Mouse (Mus musculus) liver, postnatal 0 days (tissue): ENCODE results near the gene Cep112. TPM values are rescaled to one million over a fixed set of nuclear protein-coding genes. Genes with fewer than 3 reads are reported as not detected.
A peak's percentile ranks its signal among the peaks of the same experiment; 100 is the strongest.

ENCODE experiments used
- ATAC-seq: fragments of 200-750 bp; cut with Nextera tagmentation; 2 replicates; pipeline ENCODE4 v1.8.0; 2017; ENCODE audit warnings: mild to moderate bottlenecking, moderate library complexity
- DNase-seq: peaks from one replicate; pipeline ENCODE4 v3.0.0-alpha.2; 2016
- H3K27ac ChIP-seq: fragments of 300-500 bp; sonication (generic); 2 replicates; pipeline ENCODE4 v1.5.1; 2014; ENCODE audit warnings: antibody characterized with exemption, moderate library complexity, mild to moderate bottlenecking, low read depth
- H3K27me3 ChIP-seq: fragments of 300-500 bp; sonication (generic); 2 replicates; pipeline ENCODE4 v1.6.1; 2014; ENCODE audit warnings: low read length, control low read depth, mixed read lengths; ENCODE audit not compliant: insufficient read depth
- H3K36me3 ChIP-seq: fragments of 300-500 bp; sonication (generic); replicated peaks from 2 replicates; pipeline ENCODE4 v1.6.1; 2014; ENCODE audit warnings: mild to moderate bottlenecking, control low read depth, low read length, moderate library complexity, mixed read lengths; ENCODE audit not compliant: insufficient read depth
- H3K4me1 ChIP-seq: fragments of 300-500 bp; sonication (generic); 2 replicates; pipeline ENCODE4 v1.6.1; 2014; ENCODE audit warnings: antibody characterized with exemption, mild to moderate bottlenecking, control low read depth; ENCODE audit not compliant: insufficient read depth
- H3K4me2 ChIP-seq: fragments of 300-500 bp; sonication (generic); 2 replicates; pipeline ENCODE4 v1.6.1; 2014; ENCODE audit warnings: low read depth, mild to moderate bottlenecking, low read length, moderate library complexity, mixed read lengths
- H3K4me3 ChIP-seq: fragments of 300-500 bp; sonication (generic); 2 replicates; pipeline ENCODE4 v1.5.1; 2014; ENCODE audit warnings: low read depth, low read length
- H3K9ac ChIP-seq: fragments of 300-500 bp; sonication (generic); replicated peaks from 2 replicates; pipeline ENCODE4 v1.6.1; 2014; ENCODE audit warnings: mild to moderate bottlenecking, moderate library complexity
- H3K9me3 ChIP-seq: fragments of 300-500 bp; sonication (generic); 2 replicates; pipeline ENCODE4 v1.6.1; 2016; ENCODE audit warnings: mild to moderate bottlenecking, control low read depth, low read length, mixed read lengths
- CTCF ChIP-seq: sonication (generic); IDR thresholded peaks from 2 replicates; pipeline ENCODE4 v1.5.1; 2016; ENCODE audit warnings: antibody characterized with exemption, low read depth
- EP300 ChIP-seq: IDR thresholded peaks from 2 replicates; pipeline ENCODE4 v1.6.1; 2016; ENCODE audit warnings: antibody characterized with exemption, low read depth, mild to moderate bottlenecking
- WGBS: fragments of 180-500 bp; shearing (Covaris S2); extraction: QIAGEN DNeasy Blood & Tissue Kit; methylation state at CpG from one replicate; pipeline ENCODE4 v1.1.7; 2014; ENCODE audit not compliant: insufficient replicate concordance; 5-methylcytosine and 5-hydroxymethylcytosine counted together
- polyA plus RNA-seq: library from polyadenylated mRNA; unstranded; fragments of >200 nt; fragmentation: Nextera tagmentation; extraction: Ambion mirVana; gene quantifications from 2 replicates; pipeline ENCODE4 v1.2.1, GENCODE M21; 2015

Cep112 gene
- polyA plus RNA-seq, 1 experiment from 2014 or later = 1.1 TPM

DNA sequence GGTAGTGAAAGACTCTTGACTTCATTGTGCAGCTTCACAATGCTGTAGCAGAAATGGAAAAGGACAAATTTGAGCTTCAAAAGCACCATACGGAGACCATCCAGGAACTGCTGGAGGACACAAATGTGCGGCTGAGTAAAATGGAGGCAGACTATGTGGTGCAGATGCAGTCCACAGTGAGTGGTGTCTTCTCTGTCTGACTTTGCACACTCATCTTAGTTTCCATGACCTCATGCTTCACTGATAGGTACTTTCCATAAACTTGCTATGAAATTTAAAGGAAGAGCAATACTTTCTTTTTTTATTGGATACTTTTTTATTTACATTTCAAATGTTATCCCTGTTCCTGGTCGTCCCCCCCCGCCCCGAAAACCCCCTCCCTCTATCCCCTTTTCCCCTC lies 83.2 kb downstream of the Cep112 start:
- Histone ChIP-seq H3K9ac (no peak overlapping the region), H3K4me3 (no peak overlapping the region), H3K4me2 (no peak overlapping the region), H3K9me3 (no peaks in the 10 kb centered on the region), H3K27me3 (no peaks in the 10 kb centered on the region), H3K27ac (no peak overlapping the region), H3K36me3 (no peaks in the 10 kb centered on the region), H3K4me1 (no peaks in the 10 kb centered on the region)
- DNase-seq = no peak
- no peak for ATAC-seq
- 81% methylated on average over 5 of the region's 5 CpGs for WGBS
- TF ChIP-seq CTCF = no peak
- no peak for TF ChIP-seq EP300

DNA sequence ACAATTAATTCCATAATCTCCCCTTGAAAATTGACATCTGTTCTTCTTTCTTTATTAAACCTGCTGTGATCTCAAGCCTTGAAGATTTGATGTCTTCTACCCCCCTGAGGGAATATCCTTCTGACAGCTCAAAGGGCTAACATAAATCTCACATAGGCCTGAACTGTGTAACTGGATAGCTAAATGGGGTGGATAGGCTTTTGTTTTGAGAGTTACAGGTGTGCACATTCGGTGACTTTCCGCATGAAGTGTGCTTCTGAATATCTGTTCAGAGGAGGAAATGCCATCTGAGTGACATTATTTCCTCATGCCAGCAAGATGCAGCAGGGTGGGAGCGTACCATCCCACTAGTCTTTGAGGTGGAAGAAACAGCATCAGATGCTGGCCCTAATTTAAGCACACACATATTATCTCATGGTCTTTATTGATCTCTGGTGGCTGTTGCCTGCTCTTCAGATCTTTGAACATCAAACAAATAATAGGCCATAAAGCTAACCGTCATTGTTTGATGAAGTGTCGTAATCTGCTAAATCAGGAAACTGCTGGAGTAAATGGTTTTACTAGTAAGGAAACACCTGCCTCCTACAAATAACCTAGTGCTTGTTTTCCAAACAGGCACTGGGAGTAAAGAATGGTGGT lies 102.9 kb downstream of the Cep112 start:
- DNase-seq = no peak

DNA sequence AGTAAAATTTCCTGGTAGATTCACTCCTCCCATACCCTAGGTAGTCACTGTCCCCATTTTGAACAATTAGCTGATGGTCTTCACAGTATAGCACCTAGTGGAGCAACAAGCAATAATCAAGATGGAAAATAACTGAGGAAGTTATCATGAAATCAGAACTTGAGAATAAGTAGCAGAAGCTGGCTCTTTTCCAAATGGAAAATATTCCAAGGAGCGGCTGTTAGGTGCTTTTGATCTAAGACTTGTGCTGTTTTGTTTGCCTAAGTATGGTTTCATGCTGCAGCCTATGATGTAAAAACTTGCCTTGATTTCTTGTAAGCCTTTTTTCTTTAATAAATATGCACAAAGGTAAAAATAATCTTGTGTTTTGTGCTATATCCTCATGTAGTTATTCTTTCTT lies 107.9 kb downstream of the Cep112 start:
- H3K27me3 ChIP-seq = no peaks in the 10 kb centered on the region
- no peak for TF ChIP-seq EP300
- no peak for TF ChIP-seq CTCF
- no peak overlapping the region for H3K27ac ChIP-seq
- DNase-seq = no peak
- H3K4me2 ChIP-seq = no peak overlapping the region
- 81% methylated on average over 1 of the region's 1 CpGs for WGBS
- ATAC-seq = no peak
- no peaks in the 10 kb centered on the region for H3K4me1 ChIP-seq
- H3K4me3 ChIP-seq = no peak overlapping the region
- H3K36me3 ChIP-seq = no peaks in the 10 kb centered on the region
- no peak overlapping the region for H3K9ac ChIP-seq
- H3K9me3 ChIP-seq = no peaks in the 10 kb centered on the region

More for the DNA sequence above, 102.9 kb downstream of the Cep112 start:
- ATAC-seq = peak; percentile 71
- H3K4me3 ChIP-seq = no peak overlapping the region
- no peaks in the 10 kb centered on the region for H3K27me3 ChIP-seq
- no peaks in the 10 kb centered on the region for H3K36me3 ChIP-seq
- H3K4me1 ChIP-seq = no peaks in the 10 kb centered on the region
- no peak overlapping the region for H3K27ac ChIP-seq
- no peak overlapping the region for H3K9ac ChIP-seq
- TF ChIP-seq CTCF (no peak), EP300 (no peak)
- WGBS = 37% methylated on average over 5 of the region's 5 CpGs
- H3K4me2 ChIP-seq = no peak overlapping the region
- no peaks in the 10 kb centered on the region for H3K9me3 ChIP-seq

DNA sequence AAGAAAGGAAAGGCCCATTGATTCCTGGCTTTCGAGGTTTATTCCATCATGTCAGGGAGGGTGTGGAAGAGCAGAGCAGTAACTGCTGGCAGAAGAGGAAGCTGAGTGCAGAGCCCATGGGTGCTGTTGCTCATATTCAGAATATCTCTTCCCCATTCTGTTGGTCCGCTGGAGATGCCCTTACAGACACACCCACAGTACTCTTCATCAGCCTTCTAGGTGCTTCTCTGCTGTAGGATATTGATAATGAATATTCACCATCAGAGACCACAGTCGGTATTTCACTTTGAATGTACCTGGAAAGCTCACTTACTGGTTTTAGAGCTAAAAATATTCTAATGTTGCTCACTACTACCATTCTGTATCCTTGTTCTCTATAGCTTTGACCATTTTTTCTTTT lies 109.0 kb downstream of the Cep112 start:
- ATAC-seq = no peak
- DNase-seq = no peak
- WGBS = 75% methylated on average over 3 of the region's 3 CpGs
- no peaks in the 10 kb centered on the region for H3K36me3 ChIP-seq
- H3K27ac ChIP-seq = no peak overlapping the region
- H3K4me1 ChIP-seq = no peaks in the 10 kb centered on the region
- TF ChIP-seq CTCF (no peak), EP300 (no peak)
- H3K4me2 ChIP-seq = no peak overlapping the region
- H3K27me3 ChIP-seq = no peaks in the 10 kb centered on the region
- H3K9me3 ChIP-seq = no peaks in the 10 kb centered on the region
- no peak overlapping the region for H3K4me3 ChIP-seq
- no peak overlapping the region for H3K9ac ChIP-seq

DNA sequence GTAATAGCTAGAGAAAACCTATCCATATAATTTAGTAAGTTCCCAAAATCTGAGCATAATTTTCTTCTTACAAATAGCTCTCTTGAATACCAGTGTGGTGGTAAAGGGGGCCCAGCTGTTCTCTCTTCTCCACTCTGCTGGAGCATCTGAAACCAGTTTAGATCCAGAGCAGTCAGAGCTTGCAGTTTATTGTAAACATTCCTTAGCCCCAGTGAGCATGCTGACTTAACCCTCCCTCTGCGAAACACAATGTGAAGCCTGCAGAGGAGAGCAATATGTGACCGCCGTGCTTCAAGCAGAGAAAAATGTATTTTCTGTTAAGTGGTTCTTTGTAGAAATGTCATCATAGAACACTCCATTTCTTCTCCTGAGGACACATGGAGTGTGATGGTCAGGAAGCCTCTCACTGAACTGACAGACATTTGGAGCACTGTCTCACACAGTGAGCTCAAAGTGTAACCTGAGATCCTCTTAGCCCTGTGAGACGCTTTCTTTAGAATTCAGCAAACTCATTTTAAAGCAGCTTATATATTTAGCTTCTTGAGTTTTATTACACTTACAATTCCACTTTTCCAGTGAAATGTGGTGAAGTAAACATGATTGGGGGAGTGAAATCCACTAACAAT lies 128.1 kb downstream of the Cep112 start:
- no peaks in the 10 kb centered on the region for H3K9me3 ChIP-seq
- H3K4me1 ChIP-seq = no peaks in the 10 kb centered on the region
- no peak for ATAC-seq
- H3K4me2 ChIP-seq = no peak overlapping the region
- no peak overlapping the region for H3K9ac ChIP-seq
- no peaks in the 10 kb centered on the region for H3K27me3 ChIP-seq
- no peak overlapping the region for H3K4me3 ChIP-seq
- no peak for DNase-seq
- no peaks in the 10 kb centered on the region for H3K36me3 ChIP-seq
- H3K27ac ChIP-seq = no peak overlapping the region
- 76% methylated on average over 4 of the region's 4 CpGs for WGBS
- TF ChIP-seq CTCF = no peak

DNA sequence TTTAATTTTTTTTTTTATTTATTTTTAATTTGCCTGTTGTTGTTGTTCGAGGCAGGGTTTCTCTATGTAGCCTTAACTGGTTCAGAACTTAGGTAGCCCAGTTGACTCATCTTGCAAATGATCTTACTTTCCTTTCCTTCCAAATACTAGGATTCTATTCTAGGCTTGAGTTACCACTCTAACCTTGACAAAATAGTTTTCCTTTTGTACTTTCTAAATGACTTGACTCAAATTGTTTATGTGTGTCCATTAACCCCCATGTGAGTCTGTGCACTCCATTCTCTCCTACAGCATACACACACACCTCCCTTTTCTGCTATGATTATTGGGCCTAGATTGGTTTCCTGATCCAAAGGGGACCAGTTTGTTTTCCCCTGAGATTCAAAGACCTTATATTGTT lies 128.9 kb downstream of the Cep112 start:
- DNase-seq (no peak), ATAC-seq (no peak)
- H3K4me1 ChIP-seq = no peaks in the 10 kb centered on the region
- no peak for TF ChIP-seq CTCF
- no peak for TF ChIP-seq EP300
- no peak overlapping the region for H3K9ac ChIP-seq
- H3K9me3 ChIP-seq = no peaks in the 10 kb centered on the region
- no peaks in the 10 kb centered on the region for H3K36me3 ChIP-seq
- H3K27me3 ChIP-seq = no peaks in the 10 kb centered on the region
- H3K27ac ChIP-seq = no peak overlapping the region
- H3K4me3 ChIP-seq = no peak overlapping the region
- H3K4me2 ChIP-seq = no peak overlapping the region
- WGBS = 63% methylated on average over 1 of the region's 1 CpGs
